Mouse (Mus musculus) lung, postnatal 0 days (tissue): Measurements from ENCODE around the gene Abhd12.

Source experiments
- CTCF ChIP-seq: IDR thresholded peaks from 2 replicates; pipeline ENCODE4 v1.5.1; 2016; ENCODE audit warnings: antibody characterized with exemption, mild to moderate bottlenecking
- EP300 ChIP-seq: IDR thresholded peaks from 2 replicates; pipeline ENCODE4 v1.6.1; 2016; ENCODE audit warnings: antibody characterized with exemption, mild to moderate bottlenecking, control low read depth

- TF ChIP-seq EP300 = no peak
- no peak for TF ChIP-seq CTCF
Measured at GRCm38 (mm10) chr2:150922165-150922564, 17.6 kb upstream of the Abhd12 start.
